Mouse (Mus musculus) embryonic stem cell, embryonic (primary cell): ENCODE measurements at regions not wholly inside any gene's neighbourhood (a gene's known extent, or its start where the extent isn't known, plus 50 kb on each side); places are given as distances from the start of the nearest gene placed in this dataset.

Source experiments
- CTCF ChIA-PET, 4 experiments: fragments of 300-600 bp in 2 of 4; fragments of 350-600 bp in 2 of 4; sonication (Branson Sonifier 250); formaldehyde crosslinking; loops; one replicate each; lab custom pipeline; 2022; ENCODE audit warnings: inconsistent platforms in 2 of 4; lab: Charles Lee
- POLR2A ChIA-PET, 4 experiments: fragments of 300-600 bp in 2 of 4; fragments of 350-600 bp in 2 of 4; sonication (Branson Sonifier 250); formaldehyde crosslinking; loops; one replicate each; lab custom pipeline; 2022; ENCODE audit warnings: antibody characterized with exemption in 4 of 4, inconsistent platforms in 1 of 4; lab: Charles Lee

- POLR2A ChIA-PET: no interaction called here
- CTCF ChIA-PET: no interaction called here
Measured at GRCm38 (mm10) chr3:149103469-149103868, 113.1 kb upstream of the Adgrl2 start.

- ChIA-PET POLR2A (no interaction called here), CTCF (no interaction called here)
Measured at GRCm38 (mm10) chr3:149102846-149103245, 112.5 kb upstream of the Adgrl2 start.

- POLR2A ChIA-PET: interaction anchor here in 1 of 4 experiments (0.5 kb wide), 1 partner anchor 92 kb away, joined by 3 read pairs; no protein-coding TSS in a partner anchor
- CTCF ChIA-PET: no interaction called here
Measured at GRCm38 (mm10) chr3:149101785-149102184, 111.4 kb upstream of the Adgrl2 start.

GRCm38 (mm10) chr3:149098764-149099163, 108.4 kb upstream of the Adgrl2 start:
- ChIA-PET CTCF (no interaction called here), POLR2A (no interaction called here)

- POLR2A ChIA-PET: interaction anchor here in 1 of 4 experiments (0.6 kb wide), 1 partner anchor 797 kb away, joined by 3 read pairs; no protein-coding TSS in a partner anchor
- CTCF ChIA-PET: no interaction called here
Measured at GRCm38 (mm10) chr3:149097026-149097425, 106.7 kb upstream of the Adgrl2 start.

GRCm38 (mm10) chr3:149092649-149093048, 102.3 kb upstream of the Adgrl2 start:
- POLR2A ChIA-PET: no interaction called here
- CTCF ChIA-PET: interaction anchor here in 1 of 4 experiments (0.6 kb wide), 1 partner anchor 13 kb away, joined by 6 read pairs; no protein-coding TSS in a partner anchor

GRCm38 (mm10) chr3:149090103-149090502, 99.7 kb upstream of the Adgrl2 start:
- POLR2A ChIA-PET: no interaction called here
- CTCF ChIA-PET: no interaction called here

GRCm38 (mm10) chr3:149088621-149089128, 98.3 kb upstream of the Adgrl2 start:
- CTCF ChIA-PET: no interaction called here

GRCm38 (mm10) chr3:149087488-149087887, 97.1 kb upstream of the Adgrl2 start:
- CTCF ChIA-PET: no interaction called here
- POLR2A ChIA-PET: interaction anchor here in 2 of 4 experiments (0.6 to 1.1 kb wide), 3 partner anchors 28 to 791 kb away, joined by 3 to 6 read pairs (median 4); no protein-coding TSS in a partner anchor

More at GRCm38 (mm10) chr3:149088621-149089128, 98.3 kb upstream of the Adgrl2 start:
- POLR2A ChIA-PET: interaction anchor here in 1 of 4 experiments (0.6 kb wide), 1 partner anchor 55 kb away, joined by 3 read pairs; no protein-coding TSS in a partner anchor

GRCm38 (mm10) chr3:149086704-149087103, 96.3 kb upstream of the Adgrl2 start:
- POLR2A ChIA-PET: interaction anchor here in 2 of 4 experiments (0.7 kb wide), 4 partner anchors 13 to 125 kb away, joined by 3 to 5 read pairs (median 3); no protein-coding TSS in a partner anchor
- CTCF ChIA-PET: interaction anchor here in 1 of 4 experiments (0.6 kb wide), 1 partner anchor 87 kb away, joined by 3 read pairs; no protein-coding TSS in a partner anchor

- ChIA-PET CTCF (interaction anchor here in 1 of 4 experiments (0.6 kb wide), 1 partner anchor 87 kb away, joined by 3 read pairs; no protein-coding TSS in a partner anchor), POLR2A (interaction anchor here in 2 of 4 experiments (1.2 to 2.4 kb wide), 4 partner anchors 10 to 97 kb away, joined by 3 to 12 read pairs (median 4); partner anchors contain the start of gene Adgrl2 (in 1 of the 2))
Measured at GRCm38 (mm10) chr3:149086086-149086485, 95.7 kb upstream of the Adgrl2 start.

GRCm38 (mm10) chr3:149084861-149085598, 94.7 kb upstream of the Adgrl2 start:
- ChIA-PET CTCF (interaction anchor here in 2 of 4 experiments (0.6 kb wide), 2 partner anchors 75 to 166 kb away, joined by 3 to 4 read pairs; no protein-coding TSS in a partner anchor), POLR2A (interaction anchor here in 3 of 4 experiments (0.5 to 2.4 kb wide), 10 partner anchors 9 to 661 kb away, joined by 3 to 12 read pairs (median 4); partner anchors contain the start of gene Adgrl2 (in 1 of the 3))

GRCm38 (mm10) chr3:149083391-149083790, 93.0 kb upstream of the Adgrl2 start:
- ChIA-PET POLR2A (no interaction called here), CTCF (no interaction called here)

- ChIA-PET POLR2A (no interaction called here), CTCF (no interaction called here)
Measured at GRCm38 (mm10) chr3:149078881-149079280, 88.5 kb upstream of the Adgrl2 start.

GRCm38 (mm10) chr3:149076928-149077551, 86.7 kb upstream of the Adgrl2 start:
- ChIA-PET POLR2A (interaction anchor here in 1 of 4 experiments (1.4 kb wide), 1 partner anchor 9 kb away, joined by 3 read pairs; no protein-coding TSS in a partner anchor), CTCF (no interaction called here)

- POLR2A ChIA-PET: interaction anchor here in 1 of 4 experiments (0.7 to 1.4 kb wide), 2 partner anchors 10 to 298 kb away, joined by 3 to 5 read pairs; no protein-coding TSS in a partner anchor
- CTCF ChIA-PET: interaction anchor here in 2 of 4 experiments (0.5 to 0.6 kb wide), 2 partner anchors 41 to 1886 kb away, joined by 4 to 7 read pairs; no protein-coding TSS in a partner anchor
Measured at GRCm38 (mm10) chr3:149075488-149075851, 85.1 kb upstream of the Adgrl2 start.

GRCm38 (mm10) chr3:149074658-149075487, 84.5 kb upstream of the Adgrl2 start:
- POLR2A ChIA-PET: interaction anchor here in 2 of 4 experiments (0.6 to 1.1 kb wide), 2 partner anchors 42 kb away, joined by 3 to 4 read pairs; no protein-coding TSS in a partner anchor
- CTCF ChIA-PET: interaction anchor here in 2 of 4 experiments (0.5 to 0.6 kb wide), 2 partner anchors 42 to 1885 kb away, joined by 4 to 7 read pairs; no protein-coding TSS in a partner anchor

GRCm38 (mm10) chr3:149070201-149070600, 79.8 kb upstream of the Adgrl2 start:
- ChIA-PET POLR2A (no interaction called here), CTCF (no interaction called here)
